Mouse (Mus musculus) heart, adult 2 months (tissue): ENCODE results near the gene Zdhhc6.

Experiments used
- CTCF ChIP-seq: fragments of 200-600 bp; IDR thresholded peaks from 2 replicates; pipeline ENCODE4 v1.8.1; 2022; ENCODE audit warnings: antibody characterized with exemption, mild to moderate bottlenecking, moderate library complexity
- EP300 ChIP-seq: fragments of 200-500 bp; IDR thresholded peaks from 2 replicates; pipeline ENCODE4 v1.6.1; 2011; ENCODE audit warnings: low read depth, low read length, control low read depth; ENCODE audit not compliant: insufficient read depth
- POLR2A ChIP-seq: fragments of 200-500 bp; IDR thresholded peaks from 2 replicates; pipeline ENCODE4 v1.6.1; 2011; ENCODE audit warnings: mild to moderate bottlenecking, low read depth, low read length, control low read depth; ENCODE audit not compliant: insufficient read depth

DNA sequence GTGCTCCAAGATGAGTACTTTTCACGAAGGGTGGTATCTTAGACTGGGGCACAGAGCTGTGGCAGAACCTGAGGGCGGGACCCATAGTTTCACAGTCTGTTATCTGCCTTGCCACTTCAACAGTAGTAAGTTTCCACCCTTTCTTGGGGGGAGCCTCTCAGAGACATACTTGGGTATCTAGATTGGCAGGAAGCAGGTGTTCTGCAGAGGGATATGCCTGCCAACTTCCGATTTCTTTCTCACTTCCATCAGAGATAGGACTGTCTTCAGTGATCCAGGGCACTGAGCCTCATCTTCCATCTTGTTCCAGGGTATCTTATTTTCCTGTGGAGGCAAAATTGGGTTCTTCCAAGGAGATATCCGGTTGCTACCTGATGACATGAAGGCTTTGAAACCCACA, 31.7 kb downstream of the Zdhhc6 start:
- TF ChIP-seq CTCF (no peak), POLR2A (no peak), EP300 (no peak)
